Mouse (Mus musculus): ENCODE results near the gene Sept9. TPM values are rescaled to one million over a fixed set of nuclear protein-coding genes. Genes with fewer than 3 reads are reported as not detected.

Sept9 gene
- polyA plus RNA-seq, 1 experiment from 2014 or later = 135 TPM

DNA sequence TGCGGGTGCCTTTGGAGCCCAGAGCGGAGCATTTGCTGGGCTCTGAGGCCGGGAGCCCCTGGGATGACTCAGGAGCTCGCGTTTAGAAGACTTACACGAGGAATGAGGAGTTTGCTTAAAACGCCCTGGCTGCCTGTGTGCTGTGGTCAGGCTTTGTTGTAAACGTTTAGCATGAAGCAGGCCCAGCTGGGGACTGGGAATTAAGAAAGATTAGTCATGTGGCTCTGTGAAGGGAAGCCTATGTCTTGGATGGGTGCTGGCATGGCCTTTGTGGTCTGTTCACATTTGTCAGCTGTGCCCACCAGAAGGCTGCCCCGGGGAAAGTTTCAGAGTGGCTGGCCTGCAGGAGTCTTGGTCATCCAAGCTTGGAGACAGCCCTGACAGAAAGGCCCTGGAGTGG, 61.2 kb downstream of the Sept9 start:
- Histone ChIP-seq H3K9me3 (no peaks in the 10 kb centered on the region), H3K4me2 (no peak overlapping the region), H3K9ac (no peak overlapping the region), H3K27me3 (no peaks in the 10 kb centered on the region), H3K4me1 (peaks cover 46% of the 10 kb centered on the region), H3K36me3 (no peaks in the 10 kb centered on the region), H3K4me3 (no peak overlapping the region), H3K27ac (peak overlapping the region; percentile 48; the same call in 1 of the 2 replicates)
- no peak for ATAC-seq (ENCODE audit: insufficient number of reproducible peaks, low FRiP score, low TSS enrichment, low read depth)
- 56% methylated on average over 9 of the region's 9 CpGs for WGBS

DNA sequence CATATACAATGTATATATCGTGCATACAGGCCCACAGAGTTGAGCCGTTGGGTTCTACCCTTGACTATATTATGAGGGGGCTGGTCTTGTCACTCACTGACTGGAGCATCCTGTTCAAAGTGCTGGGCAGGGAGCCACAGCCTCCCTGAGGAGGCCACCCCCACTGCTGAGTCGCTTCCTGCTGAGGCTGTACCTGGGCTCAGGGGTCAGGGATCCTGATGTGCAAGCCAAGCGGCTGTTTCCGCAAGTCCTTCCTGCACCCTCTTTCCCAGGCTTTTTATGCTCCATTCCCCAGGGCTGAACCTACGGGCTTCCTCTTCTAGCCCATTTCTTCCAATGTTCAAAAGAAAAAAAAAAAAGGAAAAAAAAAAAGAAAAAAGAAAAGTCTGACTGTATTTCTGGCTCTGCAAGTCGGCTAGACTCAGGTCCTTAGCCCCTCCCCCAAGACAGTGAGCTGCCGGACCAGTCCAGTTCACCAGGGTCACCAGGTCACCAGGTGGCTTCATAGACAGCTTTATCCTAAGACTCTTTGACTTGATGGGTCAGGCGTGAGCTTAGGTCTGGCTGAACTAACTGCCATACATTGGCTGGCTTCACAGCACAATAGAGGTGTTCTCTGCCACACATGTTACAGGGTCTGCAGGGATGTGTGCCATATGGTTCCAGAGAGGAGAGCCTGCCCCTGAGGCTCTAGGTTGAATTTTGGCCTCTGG, 63.8 kb downstream of the Sept9 start:
- no peak overlapping the region for H3K4me3 ChIP-seq
- H3K27me3 ChIP-seq = no peaks in the 10 kb centered on the region
- H3K4me2 ChIP-seq = no peak overlapping the region
- H3K36me3 ChIP-seq = no peaks in the 10 kb centered on the region
- no peaks in the 10 kb centered on the region for H3K9me3 ChIP-seq
- ATAC-seq (ENCODE audit: insufficient number of reproducible peaks, low FRiP score, low TSS enrichment, low read depth) = no peak
- peaks cover 59% of the 10 kb centered on the region for H3K4me1 ChIP-seq
- 51% methylated on average over 9 of the region's 9 CpGs for WGBS
- no peak overlapping the region for H3K9ac ChIP-seq
- 0 out of 2 replicates have a peak overlapping the region, but pooled peaks have one; percentile 30 for H3K27ac ChIP-seq

DNA sequence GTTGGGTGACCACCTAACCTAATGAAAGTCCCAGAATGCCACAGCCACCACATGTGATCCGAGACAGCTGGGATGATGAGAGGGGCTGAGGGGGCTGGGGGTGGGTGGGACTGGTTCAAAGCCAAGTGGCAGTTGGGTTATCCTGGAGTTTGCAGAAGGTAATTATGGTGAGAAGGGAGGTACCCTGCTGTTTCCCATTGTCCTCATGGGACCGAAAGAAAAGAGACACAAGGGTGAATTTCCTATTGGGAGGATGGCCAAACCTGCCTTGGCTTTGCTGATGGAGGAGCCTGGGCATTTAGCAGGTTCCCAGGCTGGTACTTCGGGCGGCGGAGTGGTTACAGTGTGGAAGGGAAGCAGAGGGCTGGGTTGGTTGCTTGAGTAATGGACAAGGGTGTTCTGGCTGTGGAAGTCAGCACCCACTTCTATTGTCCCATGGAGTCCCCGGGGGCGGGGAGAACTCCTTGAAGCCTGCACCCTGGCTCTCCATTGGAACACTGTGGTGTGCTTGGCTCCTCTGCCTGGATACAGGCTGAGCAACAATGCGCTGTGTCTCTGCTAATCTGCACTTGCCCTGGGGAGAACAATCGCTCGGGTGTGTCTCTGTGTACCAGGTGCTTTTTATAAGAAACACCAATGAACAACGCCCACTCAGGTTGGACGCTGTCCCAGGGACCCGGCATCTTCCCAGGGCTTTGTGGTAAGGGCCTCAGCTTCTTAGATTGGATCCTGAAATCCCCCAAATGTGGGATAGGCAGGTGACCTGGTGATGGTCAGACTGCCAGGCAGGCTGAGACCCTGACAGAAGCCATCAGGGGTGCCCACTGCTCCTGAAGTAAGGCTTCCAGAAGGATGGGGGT, 64.9 kb downstream of the Sept9 start:
- no peak for ATAC-seq (ENCODE audit: insufficient number of reproducible peaks, low FRiP score, low TSS enrichment, low read depth)
- no peaks in the 10 kb centered on the region for H3K36me3 ChIP-seq
- no peak overlapping the region for H3K9ac ChIP-seq
- peak overlapping the region; percentile 89 for H3K27ac ChIP-seq
- no peaks in the 10 kb centered on the region for H3K27me3 ChIP-seq
- 55% methylated on average over 13 of the region's 13 CpGs for WGBS
- peaks cover 69% of the 10 kb centered on the region for H3K4me1 ChIP-seq
- H3K4me3 ChIP-seq = no peak overlapping the region
- H3K9me3 ChIP-seq = no peaks in the 10 kb centered on the region
- H3K4me2 ChIP-seq = peak overlapping the region; percentile 89; the same call in 1 of the 2 replicates

DNA sequence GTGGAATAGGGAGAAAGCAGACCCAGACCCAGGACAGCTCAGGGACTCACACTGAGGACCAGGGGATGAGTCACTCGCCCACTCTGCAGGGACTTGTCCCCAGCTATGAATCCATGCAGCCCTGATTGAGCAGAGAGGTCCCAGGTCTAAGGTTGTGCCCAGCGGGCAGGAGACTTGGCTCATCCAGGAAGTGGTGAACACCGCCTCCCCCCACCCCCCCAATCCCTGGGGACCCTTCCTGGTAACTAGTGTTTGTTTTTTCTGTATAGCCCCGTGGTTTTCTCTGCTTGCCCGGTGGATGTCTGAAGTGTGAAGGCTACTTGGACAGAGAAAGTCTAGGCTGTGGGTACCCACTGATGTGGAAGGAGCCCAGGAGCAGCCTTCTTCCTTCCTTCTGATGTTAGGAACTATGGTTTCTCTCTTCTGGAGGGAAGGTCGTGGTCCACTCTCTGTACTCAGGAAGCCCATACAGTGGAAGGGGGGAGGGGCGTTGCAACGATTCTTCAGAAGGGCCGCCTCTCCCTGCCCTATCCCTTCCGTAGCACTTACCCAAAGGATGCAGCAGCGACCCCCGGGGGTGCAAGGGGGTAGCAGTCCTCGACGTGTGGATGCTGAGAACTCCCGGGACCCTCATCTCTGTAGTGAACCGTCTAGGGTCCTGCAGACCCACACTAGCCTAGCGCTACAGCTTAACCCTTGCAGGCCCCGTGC, 66.0 kb downstream of the Sept9 start:
- peak overlapping the region; percentile 89 for H3K27ac ChIP-seq
- H3K4me1 ChIP-seq = peaks cover 72% of the 10 kb centered on the region
- H3K36me3 ChIP-seq = no peaks in the 10 kb centered on the region; the same call in 1 of the 2 replicates
- WGBS = 6% methylated on average over 17 of the region's 18 CpGs
- ATAC-seq (ENCODE audit: insufficient number of reproducible peaks, low FRiP score, low TSS enrichment, low read depth) = peak; percentile 35
- H3K9ac ChIP-seq = peak overlapping the region; percentile 65
- no peaks in the 10 kb centered on the region for H3K9me3 ChIP-seq
- peak overlapping the region; percentile 72 for H3K4me3 ChIP-seq
- no peaks in the 10 kb centered on the region for H3K27me3 ChIP-seq
- peak overlapping the region; percentile 89 for H3K4me2 ChIP-seq

DNA sequence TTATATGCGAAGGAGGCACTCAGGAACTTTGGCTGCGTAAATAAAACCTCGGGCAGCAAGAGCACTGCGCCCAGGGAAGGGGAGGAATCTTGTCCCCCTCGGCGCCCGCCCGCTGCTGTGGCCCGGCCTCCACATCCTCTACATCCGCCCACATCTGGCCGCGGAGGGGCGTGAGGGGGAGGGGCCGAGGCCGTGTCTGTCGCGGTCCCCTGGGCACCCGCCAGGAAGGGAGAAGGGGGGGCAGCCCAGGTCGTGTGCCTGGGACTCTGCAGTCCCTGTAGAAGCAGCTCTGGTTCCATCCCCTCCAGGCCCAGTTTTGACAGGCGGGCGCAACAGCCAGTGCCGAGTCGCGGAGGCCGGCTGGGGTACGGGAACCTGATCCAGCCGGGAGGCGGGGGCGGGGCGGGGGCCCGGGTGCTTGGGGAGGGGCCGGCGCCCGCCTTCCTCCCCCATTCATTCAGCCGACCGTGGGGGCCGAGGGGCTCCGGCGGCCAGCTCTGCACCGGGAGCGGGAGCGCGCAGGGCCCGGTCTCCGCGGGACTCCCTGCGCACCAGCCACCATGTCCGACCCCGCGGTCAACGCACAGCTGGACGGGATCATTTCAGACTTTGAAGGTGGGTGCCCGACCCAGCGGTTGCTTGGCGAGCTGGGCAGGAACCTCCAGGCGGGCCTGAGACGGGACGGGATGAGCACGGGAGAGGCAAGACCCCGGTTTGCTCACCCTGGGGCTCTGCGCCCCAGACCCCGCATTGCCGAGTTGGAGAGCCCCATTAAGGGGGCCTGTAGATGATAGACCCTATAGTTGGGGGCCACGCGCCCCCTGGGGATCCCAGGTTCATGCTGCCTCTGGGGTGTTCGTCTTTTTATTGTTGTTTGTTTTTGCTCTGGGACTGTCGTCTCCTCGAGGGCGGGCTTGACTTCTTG, 66.8 kb downstream of the Sept9 start:
- Histone ChIP-seq H3K4me2 (peak overlapping the region; percentile 89), H3K27me3 (no peaks in the 10 kb centered on the region), H3K4me1 (peaks cover 72% of the 10 kb centered on the region), H3K9me3 (no peaks in the 10 kb centered on the region), H3K27ac (peak overlapping the region; percentile 89), H3K4me3 (peak overlapping the region; percentile 72), H3K9ac (peak overlapping the region; percentile 65), H3K36me3 (peaks cover 2% of the 10 kb centered on the region; the same call in 1 of the 2 replicates)
- WGBS = under 1% methylated on average over 63 of the region's 69 CpGs
- ATAC-seq (ENCODE audit: insufficient number of reproducible peaks, low FRiP score, low TSS enrichment, low read depth) = peak; percentile 89

DNA sequence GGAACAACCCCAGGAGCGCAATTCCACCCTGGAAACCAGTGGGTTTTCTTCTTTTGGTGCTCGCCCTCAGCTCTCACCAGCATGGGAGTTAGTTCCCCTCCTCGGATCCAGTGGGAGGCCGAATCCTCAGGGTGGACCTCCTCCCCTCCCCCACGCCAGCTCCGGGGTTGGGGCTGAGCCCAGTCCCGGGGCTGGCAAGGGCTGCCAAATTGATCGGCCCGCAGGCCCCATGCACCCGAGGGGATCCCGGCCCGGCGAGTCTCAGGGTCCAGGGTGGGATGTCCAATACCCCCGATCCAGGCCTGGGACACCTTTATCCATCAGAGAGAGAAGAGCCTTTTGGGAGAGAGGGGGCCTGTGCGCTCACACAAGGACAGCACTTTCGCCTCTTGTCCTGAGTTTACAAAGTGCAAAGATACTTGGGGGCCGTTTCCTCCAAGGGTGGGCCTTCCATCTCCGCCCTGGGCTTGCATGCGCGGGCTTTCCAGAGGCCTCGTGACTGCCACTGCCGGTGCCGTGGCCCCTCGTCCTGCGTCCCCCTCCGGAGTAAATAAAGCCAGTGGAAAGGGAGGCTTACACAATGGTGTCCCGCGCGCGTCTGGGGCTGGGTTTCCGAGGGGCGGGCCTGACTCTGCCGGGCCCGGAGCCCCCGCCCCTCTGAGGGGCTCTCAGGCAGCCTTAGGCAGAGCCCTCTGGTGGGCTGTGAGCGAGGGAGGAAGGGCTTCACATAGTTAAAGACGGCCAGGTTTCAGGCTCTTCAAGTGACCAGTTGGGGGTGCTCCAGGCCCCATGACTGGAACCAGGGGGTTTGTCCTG, 67.7 kb downstream of the Sept9 start:
- Histone ChIP-seq H3K27me3 (no peaks in the 10 kb centered on the region), H3K36me3 (peaks cover 5% of the 10 kb centered on the region; the same call in 1 of the 2 replicates), H3K4me3 (peak overlapping the region; percentile 72), H3K4me2 (peak overlapping the region; percentile 89), H3K9ac (peak overlapping the region; percentile 65), H3K27ac (peak overlapping the region; percentile 89), H3K9me3 (no peaks in the 10 kb centered on the region), H3K4me1 (peaks cover 80% of the 10 kb centered on the region)
- under 1% methylated on average over 37 of the region's 37 CpGs for WGBS
- peak; percentile 46; the same call in 1 of the 2 replicates for ATAC-seq (ENCODE audit: insufficient number of reproducible peaks, low FRiP score, low TSS enrichment, low read depth)

DNA sequence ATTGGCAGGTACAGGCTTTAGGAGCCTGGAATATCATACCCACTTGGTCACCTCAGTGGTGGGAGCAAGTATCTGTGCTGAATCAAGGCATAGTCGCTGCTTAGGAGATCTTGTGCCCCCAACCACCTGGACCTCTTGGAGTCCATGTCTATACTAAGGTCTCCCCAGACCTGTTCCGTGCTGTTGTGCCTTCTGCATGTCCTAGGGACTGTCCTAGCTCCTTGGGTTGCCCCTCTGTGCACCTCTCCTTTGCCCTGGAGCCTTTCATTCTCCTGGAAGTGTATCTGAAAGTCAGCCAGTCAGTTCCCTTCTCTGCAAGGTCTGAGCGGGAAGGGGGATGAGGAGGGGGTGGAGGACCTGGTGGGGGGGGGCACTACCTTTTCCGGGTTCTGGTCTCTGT, 68.4 kb downstream of the Sept9 start:
- Histone ChIP-seq H3K27ac (peak overlapping the region; percentile 65), H3K9me3 (no peaks in the 10 kb centered on the region), H3K4me1 (peaks cover 81% of the 10 kb centered on the region), H3K36me3 (peaks cover 5% of the 10 kb centered on the region; the same call in 1 of the 2 replicates), H3K27me3 (no peaks in the 10 kb centered on the region), H3K4me3 (peak overlapping the region; percentile 72), H3K4me2 (peak overlapping the region; percentile 89), H3K9ac (0 out of 2 replicates have a peak overlapping the region, but pooled peaks have one; percentile 17)
- ATAC-seq (ENCODE audit: insufficient number of reproducible peaks, low FRiP score, low TSS enrichment, low read depth) = no peak
- 6% methylated on average over 4 of the region's 4 CpGs for WGBS

DNA sequence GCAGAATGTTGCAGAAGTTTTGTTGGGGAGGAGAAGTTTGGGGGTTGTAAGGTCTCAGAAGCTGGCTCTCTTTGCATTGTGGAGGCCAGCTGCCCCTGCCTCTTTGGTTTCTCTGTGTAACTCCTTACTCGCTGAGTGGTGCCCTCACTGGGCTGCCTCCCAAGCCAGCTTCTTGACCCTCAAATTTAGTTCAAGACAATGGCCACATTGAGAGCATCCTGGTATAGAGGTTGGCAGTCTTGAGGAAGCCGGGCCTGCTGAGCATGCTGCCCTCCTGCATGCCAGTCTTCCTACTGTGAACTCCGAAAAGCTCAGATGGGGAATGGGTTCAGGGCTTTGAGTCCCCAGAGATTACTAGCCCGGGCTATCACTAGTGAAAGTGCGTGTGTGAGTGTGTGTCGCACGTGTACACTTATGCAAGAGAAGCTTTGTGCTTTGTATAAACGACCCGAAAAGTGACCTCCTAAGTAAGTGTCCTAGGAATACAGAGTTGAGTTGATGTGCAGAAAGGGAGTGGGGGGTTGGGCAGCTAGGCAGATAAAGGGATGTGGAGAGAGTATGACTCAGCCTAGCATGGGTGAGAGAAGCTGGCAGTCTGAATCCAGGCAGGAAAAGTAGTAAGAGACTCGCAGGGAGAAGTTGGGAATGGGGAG, 69.0 kb downstream of the Sept9 start:
- Histone ChIP-seq H3K27me3 (no peaks in the 10 kb centered on the region), H3K9me3 (no peaks in the 10 kb centered on the region), H3K4me1 (peaks cover 81% of the 10 kb centered on the region), H3K4me2 (peak overlapping the region; percentile 89), H3K27ac (peak overlapping the region; percentile 65), H3K4me3 (peak overlapping the region; percentile 72), H3K36me3 (peaks cover 5% of the 10 kb centered on the region; the same call in 1 of the 2 replicates), H3K9ac (0 out of 2 replicates have a peak overlapping the region, but pooled peaks have one; percentile 17)
- 44% methylated on average over 10 of the region's 10 CpGs for WGBS
- no peak for ATAC-seq (ENCODE audit: insufficient number of reproducible peaks, low FRiP score, low TSS enrichment, low read depth)

DNA sequence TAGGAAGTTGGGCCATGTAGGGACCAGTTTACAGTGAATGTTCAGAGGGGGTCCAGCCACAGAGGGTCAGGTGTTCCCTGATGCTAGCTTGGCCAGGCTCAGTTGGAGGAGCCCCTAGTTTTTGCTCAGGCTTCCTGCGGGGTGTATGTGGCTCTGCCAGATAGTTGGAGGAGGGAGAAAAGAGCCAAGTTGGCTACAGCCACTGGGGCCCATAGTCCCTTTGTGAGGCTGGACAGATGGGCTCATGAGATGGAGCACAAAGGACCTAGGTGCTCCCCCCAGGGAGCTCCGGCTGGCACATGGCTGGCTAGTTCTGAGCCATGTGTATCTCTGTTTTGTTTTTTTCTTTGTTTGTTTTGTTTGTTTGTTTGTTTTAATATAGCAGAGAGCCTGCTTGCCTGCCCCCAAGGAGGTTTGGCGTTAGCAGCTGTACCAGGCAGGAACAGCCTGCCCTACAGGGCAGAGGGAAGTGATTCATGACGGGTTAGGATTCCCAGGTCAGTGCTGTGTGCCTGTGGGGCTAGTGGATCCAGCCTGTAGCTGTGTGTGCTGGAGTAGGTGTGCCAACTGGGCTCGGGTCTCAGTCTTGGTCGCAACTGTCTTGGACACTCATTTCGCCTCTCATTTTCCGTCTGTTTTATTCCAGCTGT, 69.7 kb downstream of the Sept9 start:
- Histone ChIP-seq H3K9ac (0 out of 2 replicates have a peak overlapping the region, but pooled peaks have one; percentile 10), H3K4me3 (no peak overlapping the region), H3K36me3 (peaks cover 5% of the 10 kb centered on the region; the same call in 1 of the 2 replicates), H3K9me3 (no peaks in the 10 kb centered on the region), H3K4me1 (peaks cover 81% of the 10 kb centered on the region), H3K27ac (peak overlapping the region; percentile 65; the same call in 1 of the 2 replicates), H3K27me3 (no peaks in the 10 kb centered on the region), H3K4me2 (peak overlapping the region; percentile 89; the same call in 1 of the 2 replicates)
- ATAC-seq (ENCODE audit: insufficient number of reproducible peaks, low FRiP score, low TSS enrichment, low read depth) = no peak
- 40% methylated on average over 8 of the region's 8 CpGs for WGBS
